Mouse (Mus musculus): Measurements from ENCODE around the gene Tor1aip1. TPM values are rescaled to one million over a fixed set of nuclear protein-coding genes. Genes with fewer than 3 reads are reported as not detected.

The Tor1aip1 gene
- total RNA-seq (2014; rRNA removed; ENCODE audit: low replicate concordance) (58.4 and 103 TPM in 2 replicates), polyA plus RNA-seq (2015; fragmentation: Nextera tagmentation; extraction: Ambion mirVana) (47.5 and 52.3 TPM in 2 replicates)

- Histone ChIP-seq H3K4me2 (ENCODE audit: low read depth, low read length) (peak within 1 kb of the TSS; percentile 67), H3K27ac (ENCODE audit: low read depth) (peak within 1 kb of the TSS; percentile 100), H3K36me3 (replicated peaks; ENCODE audit: control insufficient read depth, insufficient read depth, low read length) (peaks cover 28% of the 10 kb centered on the region), H3K4me1 (ENCODE audit: control insufficient read depth, insufficient read depth) (peaks cover 6% of the 10 kb centered on the region), H3K4me3 (ENCODE audit: low read depth, low read length) (peak within 1 kb of the TSS; percentile 93), H3K9me3 (replicated peaks; ENCODE audit: control insufficient read depth, low read length) (no peaks in the 10 kb centered on the region), H3K27me3 (ENCODE audit: control insufficient read depth, insufficient read depth, low read length) (no peaks in the 10 kb centered on the region), H3K9ac (replicated peaks; ENCODE audit: low read depth, low read length) (peak within 1 kb of the TSS; percentile 94)
- WGBS: 0% methylated on average over 59 of the region's 59 CpGs
- peak; percentile 78 for TF ChIP-seq EP300 (IDR thresholded peaks at IDR 0.05; ENCODE audit: low read depth)
- peak; percentile 89 for TF ChIP-seq CTCF (IDR thresholded peaks at IDR 0.05; ENCODE audit: low read depth)
- ATAC-seq (ENCODE audit: insufficient read depth, low read depth) (peak; percentile 90), DNase-seq (ENCODE audit: low spot score) (peak; percentile 98)
Observed at GRCm38 (mm10) chr1:156035930-156036737, at the start of gene Tor1aip1. Tor1aip1 (minus strand) TSS chr1:156036480.

DNA sequence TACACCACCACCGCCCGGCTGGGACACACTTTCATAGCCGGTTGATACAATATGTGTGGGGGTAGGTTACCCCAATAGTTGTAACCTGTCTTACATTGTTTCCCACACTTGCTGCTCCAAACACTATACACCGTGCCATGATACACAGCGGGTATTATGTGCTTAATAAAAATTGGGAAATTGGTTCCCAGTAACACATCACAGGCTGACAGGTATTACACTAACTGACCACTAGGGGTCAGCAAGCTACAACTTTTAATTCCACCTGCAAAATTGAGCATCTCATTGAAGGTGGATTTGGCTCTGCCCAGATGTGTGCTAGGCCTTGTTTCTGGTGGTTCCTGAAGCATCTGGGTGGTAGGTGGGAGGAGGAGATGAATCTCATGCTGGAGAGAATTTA, 49.5 kb upstream of the Tor1aip1 start:
- peak; percentile 68 for DNase-seq (ENCODE audit: low spot score)
- no peak overlapping the region for H3K4me3 ChIP-seq (ENCODE audit: low read depth, low read length)
- H3K4me1 ChIP-seq (ENCODE audit: control insufficient read depth, insufficient read depth): no peaks in the 10 kb centered on the region
- no peaks in the 10 kb centered on the region for H3K36me3 ChIP-seq (replicated peaks; ENCODE audit: control insufficient read depth, insufficient read depth, low read length)
- TF ChIP-seq EP300 (IDR thresholded peaks at IDR 0.05; ENCODE audit: low read depth) (no peak), CTCF (IDR thresholded peaks at IDR 0.05; ENCODE audit: low read depth) (peak; percentile 89)
- no peak overlapping the region for H3K9ac ChIP-seq (replicated peaks; ENCODE audit: low read depth, low read length)
- H3K27me3 ChIP-seq (ENCODE audit: control insufficient read depth, insufficient read depth, low read length): no peaks in the 10 kb centered on the region
- ATAC-seq (ENCODE audit: insufficient read depth, low read depth): no peak
- H3K4me2 ChIP-seq (ENCODE audit: low read depth, low read length): no peak overlapping the region
- H3K9me3 ChIP-seq (replicated peaks; ENCODE audit: control insufficient read depth, low read length): no peaks in the 10 kb centered on the region
- 53% methylated on average over 5 of the region's 5 CpGs for WGBS
- H3K27ac ChIP-seq (ENCODE audit: low read depth): no peak overlapping the region

- no peak overlapping the region for H3K4me2 ChIP-seq (ENCODE audit: low read depth, low read length)
- no peaks in the 10 kb centered on the region for H3K4me1 ChIP-seq (ENCODE audit: control insufficient read depth, insufficient read depth)
- TF ChIP-seq CTCF (IDR thresholded peaks at IDR 0.05; ENCODE audit: low read depth) (no peak), EP300 (IDR thresholded peaks at IDR 0.05; ENCODE audit: low read depth) (no peak)
- ATAC-seq (ENCODE audit: insufficient read depth, low read depth) (peak; percentile 58; the same call in 1 of the 2 replicates), DNase-seq (ENCODE audit: low spot score) (no peak)
- WGBS: 9% methylated on average over 3 of the region's 3 CpGs
- H3K9me3 ChIP-seq (replicated peaks; ENCODE audit: control insufficient read depth, low read length): no peaks in the 10 kb centered on the region
- H3K27me3 ChIP-seq (ENCODE audit: control insufficient read depth, insufficient read depth, low read length): no peaks in the 10 kb centered on the region
- H3K27ac ChIP-seq (ENCODE audit: low read depth): no peak overlapping the region
- no peak overlapping the region for H3K4me3 ChIP-seq (ENCODE audit: low read depth, low read length)
- H3K9ac ChIP-seq (replicated peaks; ENCODE audit: low read depth, low read length): no peak overlapping the region
- H3K36me3 ChIP-seq (replicated peaks; ENCODE audit: control insufficient read depth, insufficient read depth, low read length): no peaks in the 10 kb centered on the region
Observed at GRCm38 (mm10) chr1:156084603-156085002, 48.3 kb upstream of the Tor1aip1 start.

DNA sequence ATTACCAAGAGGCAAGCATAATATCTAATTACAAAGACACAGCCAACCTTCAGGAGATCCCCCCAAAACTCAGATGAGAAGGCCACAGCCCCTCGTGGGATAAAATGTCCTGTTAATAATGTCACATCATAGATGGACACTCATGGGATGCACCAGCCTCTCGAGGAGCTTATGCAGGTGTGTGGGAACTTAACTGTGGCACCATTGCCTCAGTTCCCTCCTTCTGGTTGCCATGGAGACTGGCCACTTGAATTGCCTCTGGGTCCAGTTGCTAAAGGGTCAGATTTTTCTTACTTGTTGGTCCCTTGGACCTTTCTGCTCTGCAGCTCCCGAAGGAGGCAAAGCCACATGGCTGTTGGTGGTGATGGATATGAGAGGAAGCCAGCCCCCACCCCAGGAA, 41.4 kb upstream of the Tor1aip1 start:
- no peaks in the 10 kb centered on the region for H3K27me3 ChIP-seq (ENCODE audit: control insufficient read depth, insufficient read depth, low read length)
- 58% methylated on average over 3 of the region's 3 CpGs for WGBS
- no peaks in the 10 kb centered on the region for H3K9me3 ChIP-seq (replicated peaks; ENCODE audit: control insufficient read depth, low read length)
- no peak for TF ChIP-seq EP300 (IDR thresholded peaks at IDR 0.05; ENCODE audit: low read depth)
- TF ChIP-seq CTCF (IDR thresholded peaks at IDR 0.05; ENCODE audit: low read depth): no peak
- H3K36me3 ChIP-seq (replicated peaks; ENCODE audit: control insufficient read depth, insufficient read depth, low read length): no peaks in the 10 kb centered on the region
- DNase-seq (ENCODE audit: low spot score): no peak
- no peak for ATAC-seq (ENCODE audit: insufficient read depth, low read depth)
- H3K9ac ChIP-seq (replicated peaks; ENCODE audit: low read depth, low read length): no peak overlapping the region
- no peak overlapping the region for H3K4me2 ChIP-seq (ENCODE audit: low read depth, low read length)
- H3K4me3 ChIP-seq (ENCODE audit: low read depth, low read length): no peak overlapping the region
- no peaks in the 10 kb centered on the region for H3K4me1 ChIP-seq (ENCODE audit: control insufficient read depth, insufficient read depth)
- H3K27ac ChIP-seq (ENCODE audit: low read depth): no peak overlapping the region

DNA sequence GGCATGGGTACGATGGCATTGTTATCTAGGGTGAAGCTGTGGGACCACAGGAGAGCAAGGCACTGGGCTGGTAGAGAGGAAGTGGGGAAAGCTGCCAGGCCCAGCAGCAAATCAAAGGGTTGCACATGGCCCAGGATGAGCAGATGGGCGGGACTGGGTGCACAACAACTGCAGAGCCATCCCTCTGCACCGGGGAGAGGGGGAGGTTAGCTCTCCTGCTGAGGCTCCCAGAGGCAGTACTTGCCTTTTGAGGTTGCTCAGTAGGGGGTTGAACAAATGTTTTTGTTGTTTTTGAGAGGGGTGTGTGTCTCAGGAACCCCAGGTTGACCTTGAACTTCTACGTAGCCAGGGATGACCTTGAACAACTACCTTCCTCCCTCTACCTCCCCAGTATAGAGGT, 40.2 kb upstream of the Tor1aip1 start:
- WGBS: 50% methylated on average over 4 of the region's 4 CpGs
- Histone ChIP-seq H3K9ac (replicated peaks; ENCODE audit: low read depth, low read length) (no peak overlapping the region), H3K9me3 (replicated peaks; ENCODE audit: control insufficient read depth, low read length) (no peaks in the 10 kb centered on the region), H3K27ac (ENCODE audit: low read depth) (no peak overlapping the region), H3K4me2 (ENCODE audit: low read depth, low read length) (no peak overlapping the region), H3K27me3 (ENCODE audit: control insufficient read depth, insufficient read depth, low read length) (no peaks in the 10 kb centered on the region), H3K4me3 (ENCODE audit: low read depth, low read length) (no peak overlapping the region), H3K4me1 (ENCODE audit: control insufficient read depth, insufficient read depth) (no peaks in the 10 kb centered on the region), H3K36me3 (replicated peaks; ENCODE audit: control insufficient read depth, insufficient read depth, low read length) (no peaks in the 10 kb centered on the region)
- ATAC-seq (ENCODE audit: insufficient read depth, low read depth) (no peak), DNase-seq (ENCODE audit: low spot score) (no peak)
- no peak for TF ChIP-seq EP300 (IDR thresholded peaks at IDR 0.05; ENCODE audit: low read depth)
- no peak for TF ChIP-seq CTCF (IDR thresholded peaks at IDR 0.05; ENCODE audit: low read depth)
